Mouse (Mus musculus) heart, adult 9 months (tissue): ENCODE results near the gene Rnasel.
"Not testable (repeated sequence)": the region's sequence is repeated elsewhere in the genome, so short reads cannot be mapped to it uniquely, and the experiment has no call there.

ENCODE experiments used
- DNase-seq, 2 experiments: peaks; one replicate each; pipeline ENCODE4 v3.0.0; 2022; ENCODE audit warnings: low spot score in 2 of 2

Gene Rnasel

DNA sequence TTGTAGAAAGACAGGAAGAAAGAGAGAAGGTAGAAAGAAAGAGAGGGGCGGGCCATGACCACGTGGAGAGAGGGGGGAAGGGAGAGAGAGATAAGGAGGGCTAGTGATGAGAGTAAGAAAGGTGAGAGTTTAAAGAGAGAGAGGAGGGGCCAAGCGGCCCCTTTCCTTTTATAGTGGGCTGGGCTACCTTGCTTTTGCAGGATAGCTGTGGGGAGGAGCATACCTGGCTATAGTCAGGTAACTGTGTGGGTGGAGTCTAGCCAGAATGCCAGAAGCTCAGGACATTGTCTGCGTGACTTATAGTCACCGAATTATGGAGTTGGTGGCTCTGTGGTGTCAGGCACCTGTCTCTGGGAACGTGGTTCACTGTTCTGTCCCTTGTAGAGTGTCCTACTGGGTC lies 20.3 kb downstream of the Rnasel start:
- not testable (repeated sequence) for DNase-seq

DNA sequence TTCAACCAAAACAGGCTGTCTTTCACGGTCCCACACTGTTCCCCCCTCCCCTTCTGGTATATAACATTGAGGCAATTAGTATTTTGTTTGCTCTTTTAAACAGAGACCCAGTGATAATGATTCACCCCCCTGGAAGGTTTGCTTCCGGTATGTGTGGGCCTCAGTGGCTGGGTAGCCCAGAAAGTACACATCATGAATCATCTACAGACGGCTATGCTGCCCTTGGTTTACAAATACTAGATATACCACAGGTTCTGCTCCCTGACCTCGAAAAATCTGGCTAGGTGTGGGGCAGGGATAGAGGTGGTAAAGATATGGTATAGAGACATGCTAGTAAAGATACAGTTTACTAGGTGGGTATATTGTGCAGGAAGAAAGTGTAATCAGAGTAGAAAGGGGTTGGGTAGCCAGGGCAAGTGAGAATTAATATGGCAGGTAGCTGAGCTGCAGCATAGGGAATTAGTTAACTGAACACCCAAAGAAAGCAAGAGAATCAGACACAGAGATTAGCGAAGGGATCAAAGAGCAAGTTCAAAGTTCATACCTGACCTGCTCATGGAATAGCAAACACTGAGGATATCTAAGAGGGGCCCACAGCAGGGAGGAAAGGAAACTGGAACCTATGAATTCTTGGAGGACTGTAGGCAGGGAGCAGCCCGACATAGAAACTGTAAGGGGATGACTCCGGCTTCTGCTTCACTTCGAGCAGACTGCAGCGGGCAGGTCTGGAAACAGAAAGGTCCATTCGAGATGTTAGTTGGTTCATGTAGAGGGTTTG lies 21.0 kb downstream of the Rnasel start:
- no peak for DNase-seq

- DNase-seq, result no peak
Observed at GRCm38 (mm10) chr1:153770776-153771167, 21.5 kb downstream of the Rnasel start.

DNA sequence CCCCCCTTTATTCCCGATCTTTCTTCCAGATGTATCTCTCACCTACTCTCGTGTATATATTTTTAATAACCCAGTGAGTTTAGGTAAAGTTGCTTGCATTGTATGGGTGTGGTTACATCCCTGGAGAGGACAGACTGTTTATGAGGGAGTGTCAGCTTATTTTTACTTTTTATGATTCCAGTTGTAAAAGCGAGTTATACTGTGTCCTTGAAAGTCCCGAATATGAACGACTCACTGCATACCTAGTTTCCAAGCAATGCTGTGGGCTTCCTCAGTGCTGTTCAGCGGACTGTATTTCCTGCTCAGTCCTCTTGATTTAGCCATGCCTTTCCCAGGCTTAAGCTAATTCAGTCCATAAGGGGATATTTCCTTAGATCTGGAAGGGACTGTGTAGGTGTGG lies 25.9 kb downstream of the Rnasel start:
- no peak for DNase-seq

DNA sequence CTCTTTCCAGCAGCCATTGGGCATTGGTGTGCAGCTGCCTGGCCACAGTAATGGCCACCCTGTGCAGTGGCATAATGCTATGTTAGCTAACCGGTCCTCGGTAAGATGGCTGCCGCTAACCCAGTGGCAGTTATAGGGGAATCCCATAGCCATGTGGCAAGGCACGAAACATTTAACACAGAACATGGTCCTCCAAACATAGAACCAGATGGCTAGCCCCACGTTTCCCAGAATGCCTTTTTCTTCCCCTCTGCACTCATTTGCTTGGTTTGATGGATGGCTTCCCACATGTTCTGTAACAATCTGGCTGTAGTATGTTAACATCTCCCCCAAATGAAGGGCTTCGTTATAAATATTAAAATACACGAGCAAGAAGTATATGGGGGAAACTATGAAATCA lies 27.0 kb downstream of the Rnasel start:
- DNase-seq, result no peak

DNA sequence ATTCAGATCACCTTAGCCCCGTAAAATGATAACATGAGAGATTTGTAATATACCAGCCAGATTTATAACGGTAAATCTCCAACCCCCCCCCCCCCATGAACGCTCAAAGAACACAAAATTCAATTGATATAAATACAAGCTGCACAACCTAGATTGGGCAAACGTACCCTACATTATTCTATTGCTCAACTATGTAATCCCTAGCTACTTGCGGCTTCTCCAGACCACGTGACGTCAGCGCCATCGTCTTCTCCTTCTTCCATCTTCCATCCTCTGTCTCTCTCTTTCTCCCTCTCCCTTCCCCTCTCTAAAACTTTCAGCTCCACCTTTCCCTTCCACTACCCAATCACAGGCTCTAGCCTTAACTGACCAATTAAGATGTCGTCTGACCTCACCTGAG lies 29.0 kb downstream of the Rnasel start:
- DNase-seq, result no peak

DNA sequence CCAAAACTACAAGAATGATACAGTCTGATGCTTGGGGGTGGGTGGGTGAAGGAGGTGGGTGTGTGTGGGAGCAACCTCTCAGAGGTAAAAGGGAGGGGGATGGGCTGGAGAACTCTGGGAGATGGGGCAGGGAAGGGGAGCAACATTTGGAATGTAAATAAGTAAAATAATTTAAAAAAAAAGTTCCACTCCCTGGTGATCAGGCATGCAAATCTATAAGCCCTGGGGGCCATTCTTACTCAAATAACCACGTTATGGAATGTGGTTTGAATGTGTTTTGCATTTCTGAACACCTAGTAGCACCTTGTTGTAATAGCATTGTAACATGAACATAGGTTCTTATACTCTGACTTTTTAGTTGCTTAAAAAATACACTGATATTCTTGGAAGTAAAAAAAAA lies 34.1 kb downstream of the Rnasel start:
- no peak for DNase-seq

DNA sequence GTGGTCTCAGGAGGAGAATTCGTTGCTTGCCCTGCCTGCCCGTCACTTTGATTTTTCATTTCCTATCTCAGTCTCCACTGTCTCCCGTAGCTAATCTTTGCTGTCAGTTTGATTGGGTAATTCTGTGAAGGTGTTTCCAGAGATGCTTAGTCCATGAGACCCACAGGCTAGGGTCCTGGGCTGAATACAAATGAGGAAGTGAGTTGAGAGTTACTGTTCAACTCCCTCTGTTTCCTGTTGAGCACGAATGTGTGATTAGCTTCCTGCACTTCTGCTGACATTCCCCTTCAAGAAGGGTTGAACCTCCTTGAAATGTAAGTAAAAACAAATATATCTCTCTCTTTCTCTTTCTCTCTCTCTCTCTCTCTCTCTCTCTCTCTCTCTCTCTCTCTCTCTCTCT lies 36.4 kb downstream of the Rnasel start:
- DNase-seq, result no peak

DNA sequence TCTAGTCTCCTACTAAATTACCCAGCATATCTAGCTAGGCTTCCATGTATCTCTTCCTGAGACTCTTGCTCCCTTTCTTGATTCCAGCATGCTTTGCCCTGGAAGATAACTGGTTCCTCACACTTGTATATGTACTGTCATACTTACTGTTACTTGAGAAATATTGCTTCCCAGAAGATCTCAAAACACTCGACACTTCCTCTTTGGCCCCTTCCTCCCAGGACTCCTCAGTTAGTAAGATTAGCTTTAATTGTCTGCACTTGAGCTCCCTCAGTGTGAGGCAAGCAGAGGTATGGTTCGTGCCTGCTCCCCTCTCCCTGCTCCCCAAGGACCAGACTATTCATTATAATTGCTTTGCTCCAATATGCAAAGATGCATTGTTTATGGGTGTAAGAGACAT lies 41.5 kb downstream of the Rnasel start:
- DNase-seq, result no peak

DNA sequence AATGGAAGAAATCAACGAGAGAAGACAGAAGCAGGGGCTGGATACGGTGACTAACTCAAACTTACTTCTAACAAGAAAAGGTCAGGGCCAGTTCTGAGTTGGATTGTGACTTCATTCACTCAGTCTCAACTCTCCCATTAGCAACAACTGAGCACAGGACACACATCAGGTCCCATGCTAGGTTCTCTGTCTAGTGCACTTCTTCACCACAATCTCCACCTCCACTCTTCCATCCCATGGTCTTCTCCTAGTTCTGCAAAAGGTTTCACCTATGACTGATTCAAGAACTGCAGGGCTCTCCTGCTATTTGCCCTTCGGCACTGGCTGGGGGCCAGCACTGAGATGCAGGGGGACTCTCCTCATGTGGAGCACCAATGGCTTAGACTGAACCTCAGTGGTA lies 45.0 kb downstream of the Rnasel start:
- DNase-seq, result no peak

GRCm38 (mm10) chr1:153802691-153803090 lies 53.5 kb downstream of the Rnasel start:
- peak; percentile 16 to 33 for DNase-seq

- DNase-seq, result peak; percentile 16 to 41
Observed at GRCm38 (mm10) chr1:153803530-153803929, 54.3 kb downstream of the Rnasel start.

DNA sequence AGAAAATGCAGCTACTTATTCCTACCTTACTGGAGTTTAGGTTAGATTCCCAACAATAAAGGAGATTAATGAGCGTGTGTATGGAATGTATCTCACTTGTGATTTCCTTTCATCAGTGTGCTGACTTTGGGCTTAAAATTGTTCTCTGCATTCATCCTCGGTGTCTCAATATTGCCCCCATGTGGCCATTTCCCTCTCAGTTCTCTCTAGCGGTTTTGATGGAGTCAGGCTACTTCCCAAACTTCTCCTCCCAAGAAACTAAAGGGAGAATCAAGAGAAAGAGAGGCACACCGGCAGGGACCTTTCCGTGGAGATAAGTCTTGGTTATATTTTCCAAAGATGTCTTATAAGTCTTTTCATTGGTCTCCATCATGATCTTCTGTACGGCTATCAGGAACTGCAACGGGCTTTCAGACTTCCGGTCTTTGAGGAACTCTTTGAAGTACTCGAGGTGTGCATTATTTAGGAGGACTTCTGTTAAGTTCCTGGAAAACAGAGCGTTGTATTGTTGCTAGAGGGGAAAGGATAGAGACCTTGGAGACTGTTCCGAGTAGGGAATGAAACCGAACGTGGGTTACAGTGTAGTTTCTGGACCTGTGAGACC lies 58.3 kb downstream of the Rnasel start:
- DNase-seq, result peak in 1 of 2 experiments; percentile 54
